Mouse (Mus musculus) fat pad, adult 2 months (tissue): ENCODE measurements around the gene Msrb1.
"Not testable (repeated sequence)": the region's sequence is repeated elsewhere in the genome, so short reads cannot be mapped to it uniquely, and the experiment has no call there.

Source experiments
- DNase-seq: peaks from one replicate; pipeline ENCODE4 v3.0.0-alpha.2; 2011; ENCODE audit warnings: low read depth, low spot score; ENCODE audit errors: extremely low read depth

The Msrb1 gene

GRCm38 (mm10) chr17:24736330-24737051 lies at the start of gene Msrb1:
Gene Msrb1 (plus strand): TSS chr17:24736642.
- peak; percentile 94 for DNase-seq

DNA sequence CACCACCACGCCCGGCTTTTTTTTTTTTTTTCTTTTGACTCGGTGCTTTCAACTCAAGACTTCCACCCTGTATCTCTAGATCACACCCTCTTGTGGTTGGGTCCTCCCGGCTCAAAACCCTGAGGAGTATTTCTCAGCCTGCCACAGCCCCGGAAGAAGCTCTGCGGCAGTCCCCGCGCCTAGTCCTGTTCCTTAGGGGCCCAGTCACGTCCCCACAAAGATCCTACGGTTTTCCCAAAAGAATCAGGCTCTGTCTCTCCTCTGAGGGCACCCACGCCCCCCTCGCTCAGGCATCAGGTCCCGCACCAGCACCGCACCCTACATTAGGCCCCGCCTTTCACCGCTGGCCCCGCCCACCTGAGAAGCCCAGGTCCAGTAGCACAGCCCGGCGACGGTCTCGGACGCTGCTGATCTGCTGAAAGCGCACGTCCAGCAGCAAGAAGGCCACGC lies 49.3 kb upstream of the Msrb1 start:
- DNase-seq, result no peak

- DNase-seq, result no peak
These were observed 48.8 kb upstream of the Msrb1 start for GRCm38 (mm10) chr17:24687599-24687998.

GRCm38 (mm10) chr17:24689251-24690081 lies 47.0 kb upstream of the Msrb1 start, which contains the start of gene Syngr3:
Gene Syngr3 (minus strand): TSS chr17:24689955.
- no peak for DNase-seq

DNA sequence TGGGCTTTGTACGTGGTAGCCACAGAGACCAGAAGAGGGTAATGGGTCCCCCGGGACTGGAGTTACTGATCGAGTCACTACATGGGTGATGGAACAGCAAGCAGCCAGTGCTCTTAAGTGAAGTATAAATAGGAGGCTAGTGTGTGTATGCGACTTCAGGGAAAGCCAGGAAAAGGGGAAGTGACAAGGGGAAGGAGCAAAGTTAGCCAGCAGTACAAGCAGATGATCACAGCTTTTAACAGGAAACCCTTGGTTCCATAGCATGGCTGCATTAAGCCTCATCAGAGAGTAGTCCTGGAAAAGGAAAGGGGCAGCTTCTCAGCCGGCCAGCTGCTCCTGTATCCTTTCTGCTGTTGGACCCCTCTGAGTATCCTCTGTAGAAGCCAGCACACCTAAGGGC lies 44.1 kb upstream of the Msrb1 start:
- no peak for DNase-seq

DNA sequence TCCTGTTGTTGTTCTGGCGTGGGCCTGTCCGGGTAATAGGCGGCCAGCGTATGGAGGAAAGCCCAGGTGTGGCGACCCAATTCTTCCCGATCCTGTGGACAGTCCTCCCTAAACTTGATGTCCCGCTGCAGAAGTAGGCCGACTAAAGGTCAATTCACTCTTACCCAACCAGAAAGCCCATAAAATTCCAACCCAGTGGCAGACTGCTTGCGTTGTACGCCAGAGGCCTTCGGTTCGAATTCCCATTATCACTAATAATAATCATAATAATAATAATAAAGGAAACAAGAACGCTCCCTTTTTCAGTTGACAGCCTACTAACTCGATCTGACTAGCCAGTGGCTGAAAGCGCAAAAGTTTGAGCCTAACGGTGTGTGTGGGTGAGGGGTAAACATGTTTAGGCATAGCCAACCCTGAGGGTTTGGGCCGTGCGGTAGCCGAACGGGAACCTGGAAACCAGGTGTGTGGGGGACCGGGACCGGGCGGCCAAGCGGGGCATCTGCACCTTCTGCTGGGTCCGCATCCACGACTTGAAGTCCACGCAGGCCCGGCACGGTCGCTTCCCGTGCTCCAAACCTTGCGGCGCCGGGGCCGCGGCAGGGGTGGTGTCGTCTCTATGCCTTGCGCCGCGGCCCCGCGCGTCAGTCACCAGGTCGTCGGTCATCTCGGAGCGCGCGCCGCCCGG lies 41.0 kb upstream of the Msrb1 start:
- no peak for DNase-seq

DNA sequence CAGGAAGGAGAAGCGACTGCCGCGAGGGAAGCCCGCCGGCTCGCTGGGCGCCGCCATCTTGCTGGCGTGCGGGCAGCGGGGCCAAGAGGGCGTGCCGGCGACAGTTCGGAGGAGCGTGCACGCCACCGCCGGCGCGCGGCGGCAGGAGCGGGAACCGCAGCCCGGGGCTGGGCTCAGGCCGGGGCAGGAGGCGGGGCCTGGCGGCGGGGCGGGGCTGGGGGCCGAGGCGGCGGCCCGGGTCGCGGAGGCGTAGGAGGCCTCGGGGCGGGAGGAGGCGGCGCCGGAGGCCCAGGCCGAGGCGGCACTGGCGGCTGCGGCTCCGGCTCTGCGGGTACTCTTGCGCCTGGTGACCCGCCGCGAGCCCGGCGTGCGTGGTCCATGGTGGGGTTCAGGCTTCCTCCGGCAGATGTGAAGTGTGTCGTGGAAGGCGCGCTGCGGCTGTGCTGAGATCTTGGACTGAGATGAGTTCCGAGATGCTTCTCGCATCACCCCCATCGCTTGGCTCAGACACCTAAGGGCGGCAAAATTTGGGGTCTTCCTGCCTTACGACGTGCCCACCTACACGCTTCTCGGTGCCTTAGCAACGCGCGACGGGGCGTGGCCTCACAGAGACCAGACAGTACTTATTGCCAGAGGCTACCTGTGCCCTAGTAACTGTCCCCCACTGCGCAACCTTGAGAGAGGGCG lies 40.3 kb upstream of the Msrb1 start, which contains the start of the genes Gfer and Noxo1:
Gene Gfer, minus strand, starts transcription at position 146 of the 687 bp plus-strand sequence.
Gene Noxo1, plus strand, starts transcription at position 224 of the 687 bp plus-strand sequence.
- DNase-seq, result no peak

GRCm38 (mm10) chr17:24697985-24698384 lies 38.5 kb upstream of the Msrb1 start:
- DNase-seq, result no peak

DNA sequence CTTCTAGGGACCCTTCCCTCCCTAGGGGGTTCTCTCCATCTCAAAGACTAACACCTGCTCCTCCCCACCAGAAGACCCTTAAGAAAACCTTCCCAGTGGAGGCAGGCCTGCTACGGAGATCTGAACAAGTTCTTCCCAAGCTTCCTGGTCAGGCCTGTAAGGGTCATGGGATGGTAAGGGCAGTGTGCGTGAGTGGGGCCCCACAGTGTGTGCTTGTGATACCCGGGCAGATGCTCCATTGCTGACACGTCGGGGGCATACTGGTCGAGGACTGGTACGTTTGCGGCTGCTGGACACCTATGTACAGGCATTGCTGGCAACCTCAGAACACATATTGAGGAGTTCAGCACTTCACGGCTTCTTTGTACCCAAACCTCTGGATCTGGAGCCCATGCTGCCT lies 37.7 kb upstream of the Msrb1 start:
- DNase-seq, result no peak

DNA sequence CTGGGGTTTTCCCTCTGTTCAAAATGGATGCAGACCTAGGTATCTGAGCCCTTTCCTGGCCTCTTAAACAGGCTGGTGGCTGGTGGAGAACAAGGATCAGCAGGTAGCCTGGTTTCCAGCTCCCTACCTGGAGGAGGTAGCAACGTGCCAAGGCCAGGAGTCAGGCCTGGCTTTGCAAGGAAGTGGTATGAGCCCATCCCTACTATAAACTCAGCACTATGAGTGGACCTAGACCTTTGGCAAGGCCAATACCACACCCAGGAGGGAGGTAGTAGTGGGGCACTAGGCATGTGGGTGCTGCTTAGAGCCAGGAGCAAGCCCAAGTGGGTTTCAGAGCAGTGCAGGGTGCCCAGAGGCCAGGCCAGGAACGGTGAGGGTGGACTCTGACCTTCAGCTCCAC lies 37.0 kb upstream of the Msrb1 start:
- DNase-seq, result no peak

- DNase-seq, result no peak
These were observed 35.2 kb upstream of the Msrb1 start for GRCm38 (mm10) chr17:24701251-24701650.

DNA sequence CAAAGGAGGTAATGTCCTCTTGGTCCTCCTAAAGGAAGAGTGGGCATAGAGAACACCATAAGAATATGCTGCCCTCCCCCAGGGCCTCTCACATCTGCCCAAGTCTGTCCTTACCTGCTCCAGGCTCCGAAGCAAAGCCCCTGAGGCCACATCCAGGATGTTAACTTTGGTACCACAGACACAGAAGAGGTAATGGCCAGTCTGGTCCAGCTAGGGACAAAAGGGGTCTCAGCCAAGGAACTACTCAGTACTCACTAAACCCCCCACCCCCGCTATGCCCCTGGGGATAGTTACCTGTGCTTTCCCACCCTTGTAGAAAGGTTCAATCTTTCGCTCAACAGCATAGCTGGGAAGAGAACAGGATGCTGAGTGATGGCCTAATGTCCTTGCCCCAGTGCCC lies 30.6 kb upstream of the Msrb1 start:
- DNase-seq, result no peak

GRCm38 (mm10) chr17:24706982-24707800 lies 29.3 kb upstream of the Msrb1 start, which contains the start of gene Tbl3:
Gene Tbl3 (minus strand): TSS chr17:24707660.
- DNase-seq, result no peak

GRCm38 (mm10) chr17:24707801-24708425 lies 28.5 kb upstream of the Msrb1 start:
- DNase-seq, result no peak

- no peak for DNase-seq
These were observed 27.8 kb upstream of the Msrb1 start for GRCm38 (mm10) chr17:24708646-24709045.

DNA sequence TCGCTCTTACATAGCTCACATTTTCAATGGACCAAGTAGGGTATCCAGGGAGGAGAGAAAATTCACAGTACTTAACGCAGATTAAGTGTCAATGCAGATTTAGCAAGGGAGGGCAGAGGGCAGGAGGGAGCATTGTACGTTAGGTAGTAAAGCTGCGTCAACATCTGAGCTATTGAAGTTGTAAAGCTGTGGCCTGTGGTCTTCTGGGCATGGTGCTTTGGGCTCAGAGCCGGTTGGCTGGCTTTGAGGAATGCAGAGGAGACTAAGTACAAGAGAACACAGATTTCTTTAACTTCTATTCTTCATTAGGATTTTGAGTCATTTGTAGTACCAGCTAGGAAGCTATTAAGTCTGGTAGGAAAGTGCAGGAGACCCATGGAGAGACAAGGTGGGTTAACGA lies 20.9 kb upstream of the Msrb1 start:
- DNase-seq, result no peak

DNA sequence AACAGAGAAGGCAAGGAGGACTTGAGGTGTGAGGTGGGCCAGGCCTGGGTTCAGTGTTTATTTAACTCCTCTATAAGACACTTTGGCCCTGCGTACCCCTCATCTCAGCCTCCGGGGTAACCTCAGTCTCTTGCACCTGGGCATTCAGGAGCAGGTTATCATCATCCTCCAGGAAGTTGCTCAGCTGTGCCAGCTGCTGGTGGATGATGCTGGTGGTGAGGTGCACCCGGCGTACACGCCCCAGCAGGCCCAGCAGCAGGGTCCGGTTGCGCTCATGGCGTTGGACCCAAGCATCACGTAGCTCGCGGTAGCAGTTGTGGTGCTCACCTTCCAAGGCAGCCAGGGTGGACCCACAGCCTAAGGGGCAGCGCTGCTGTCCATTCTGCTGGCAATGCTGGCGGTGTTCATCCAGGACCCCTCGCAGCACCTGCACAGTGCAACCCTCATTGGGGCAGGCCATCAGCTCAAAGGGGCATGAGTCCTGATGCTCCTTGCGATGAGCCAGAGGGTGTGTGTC lies 20.2 kb upstream of the Msrb1 start:
- no peak for DNase-seq

- DNase-seq, result no peak
These were observed 18.5 kb upstream of the Msrb1 start, which contains the start of the genes Rnf151 and Rps2 for GRCm38 (mm10) chr17:24717943-24718342. Gene Rnf151 (minus strand): TSS chr17:24718063. Gene Rps2 (plus strand): TSS chr17:24718116.

DNA sequence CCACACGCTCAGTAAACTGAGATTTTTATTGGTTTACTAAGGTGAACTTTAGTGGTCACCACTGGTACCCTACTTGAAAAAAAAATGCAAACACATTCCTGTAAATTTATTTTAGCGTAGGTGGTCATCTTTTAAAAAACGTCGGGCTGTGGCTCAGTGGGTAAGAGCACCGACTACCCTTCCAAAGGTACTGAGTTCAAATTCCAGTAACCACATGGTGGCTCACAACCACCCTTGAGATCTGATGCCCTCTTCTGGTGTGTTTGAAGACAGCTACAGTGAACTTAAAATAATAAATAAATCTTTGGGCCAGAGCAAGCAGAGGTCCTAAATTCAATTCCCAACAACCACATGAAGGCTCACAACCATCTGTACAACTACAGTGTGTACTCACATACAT lies 17.5 kb upstream of the Msrb1 start:
- not testable (repeated sequence) for DNase-seq
